Mouse (Mus musculus) layer of hippocampus, postnatal 36 days (tissue): ENCODE measurements around the gene Pdzrn4. TPM values are rescaled to one million over a fixed set of nuclear protein-coding genes. Genes with fewer than 3 reads are reported as not detected.

Experiments used
- DNase-seq, 2 experiments: peaks; one replicate each; pipeline ENCODE4 v3.0.0; 2022
- total RNA-seq, 2 experiments: library from RNA; stranded (reverse); gene quantifications; 2 replicates each; pipeline ENCODE4 v1.2.3; 2021

Gene Pdzrn4
- total RNA-seq, 2 experiments from 2014 or later: 5.9 to 6.7 TPM

DNA sequence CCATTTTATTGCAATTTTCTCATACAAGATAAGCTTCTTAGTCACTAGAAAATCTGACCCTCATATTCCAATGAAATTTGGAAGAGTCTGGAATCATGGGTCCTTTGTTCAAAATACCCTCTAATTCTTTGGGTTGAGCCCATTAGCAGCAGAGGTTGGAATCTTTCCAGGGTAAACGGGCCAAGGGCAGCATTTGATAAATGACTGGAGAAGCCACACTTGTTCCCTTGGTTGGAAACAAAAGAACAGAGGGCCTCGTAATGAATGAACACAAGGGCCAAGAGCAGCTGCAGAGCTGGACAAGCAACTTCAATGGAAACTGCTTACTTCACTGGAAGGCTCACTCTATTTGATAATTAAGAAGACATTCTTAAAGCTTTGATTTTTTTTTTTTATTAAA lies 198.0 kb downstream of the Pdzrn4 start:
- DNase-seq: no peak

DNA sequence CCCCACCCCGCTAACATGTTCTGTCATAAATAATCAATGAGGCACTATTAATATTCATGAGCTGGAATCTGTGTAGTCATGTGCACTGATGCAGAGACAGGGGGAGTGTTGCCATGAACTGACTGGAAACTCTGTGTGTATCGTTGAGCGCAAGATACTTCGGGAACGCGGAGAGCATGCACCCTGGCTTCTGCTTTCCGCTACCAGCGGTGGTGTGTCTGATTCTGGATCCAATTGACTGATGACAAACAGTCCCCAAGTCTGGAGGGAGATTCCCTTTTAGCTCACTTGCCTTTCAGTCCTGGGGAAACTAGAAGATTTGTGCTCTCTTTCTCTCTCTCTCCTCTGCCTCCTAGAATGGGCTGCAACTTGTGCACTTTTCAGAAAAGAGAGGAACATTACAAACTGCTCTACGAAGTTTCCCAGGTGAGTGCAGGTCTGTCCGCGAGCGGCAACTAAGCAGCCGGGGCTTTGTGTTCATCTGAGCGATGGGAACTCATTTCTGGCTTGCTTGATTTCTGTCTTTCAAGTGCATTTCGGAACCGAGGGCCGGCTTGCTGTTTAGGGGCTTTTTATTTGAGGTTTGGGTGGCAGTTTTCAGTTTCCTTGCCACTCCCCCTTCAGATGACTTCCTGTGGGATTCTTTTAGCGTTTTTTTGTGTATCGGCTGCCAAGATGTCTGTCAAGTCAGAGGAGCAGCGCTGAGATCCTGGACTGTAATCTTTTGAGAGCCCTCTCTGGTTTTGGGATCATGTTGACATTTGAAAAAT lies 200.5 kb downstream of the Pdzrn4 start:
- DNase-seq: no peak

DNA sequence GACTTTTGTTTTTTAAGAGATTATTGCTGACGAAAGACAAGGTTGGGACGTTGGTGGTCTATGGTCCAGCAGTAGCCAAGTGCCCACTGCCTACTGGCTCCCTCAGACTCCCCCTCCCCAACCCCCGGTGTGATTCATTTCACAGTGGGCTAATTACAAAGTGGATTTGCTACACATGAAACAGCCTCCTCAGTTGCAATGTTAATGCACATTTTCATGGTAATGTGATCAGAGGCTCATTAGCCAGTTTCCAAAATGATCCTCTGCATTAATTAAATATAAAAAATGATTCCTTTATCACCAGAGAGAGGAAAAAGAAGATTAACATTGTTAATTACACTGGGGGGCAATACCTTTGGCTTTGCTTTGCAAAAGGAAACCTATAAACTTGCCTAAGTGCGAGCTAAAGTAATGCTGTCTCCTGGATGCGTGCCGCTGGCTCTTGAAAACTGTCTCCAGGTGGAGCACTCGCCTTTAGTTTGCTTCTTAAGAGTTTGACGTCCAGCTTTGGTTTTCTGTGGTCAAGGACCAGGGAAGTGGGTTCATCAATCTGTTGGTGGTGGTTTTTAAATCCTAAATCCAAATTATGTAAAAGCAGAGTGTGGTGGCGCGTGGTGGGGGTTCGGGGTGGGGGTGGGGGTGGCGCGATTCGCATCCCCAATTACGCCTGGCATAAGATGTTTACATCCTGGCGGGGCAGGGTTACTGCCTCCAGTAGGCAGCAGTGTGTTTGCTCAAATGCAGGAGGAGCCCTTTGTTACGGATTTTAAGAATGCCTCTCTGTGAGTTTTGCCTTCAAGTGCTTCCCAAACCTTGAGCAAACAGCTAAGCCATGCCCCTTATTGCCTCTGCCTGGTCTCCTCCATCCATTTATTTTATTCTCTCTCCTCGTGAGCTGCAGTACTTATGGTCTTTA lies 202.0 kb downstream of the Pdzrn4 start:
- DNase-seq: no peak

DNA sequence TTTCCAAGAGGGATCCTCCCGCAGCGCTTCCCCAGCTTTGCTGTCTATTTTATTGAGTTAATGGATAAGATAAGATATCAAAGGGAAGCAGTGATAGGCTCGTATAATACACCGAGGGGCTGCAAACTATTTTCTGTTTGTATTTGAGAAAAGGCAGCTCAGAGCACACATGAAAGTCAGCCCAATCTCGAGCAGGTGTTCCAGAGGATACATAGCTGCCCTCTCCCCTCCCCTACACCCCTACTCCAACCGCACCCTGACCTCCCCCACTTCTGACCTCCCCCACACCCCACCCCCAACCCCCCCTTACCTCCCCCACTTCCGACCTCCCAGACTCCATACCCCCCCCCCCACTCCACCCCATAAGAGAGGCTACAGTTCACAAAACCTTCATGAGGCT lies 202.7 kb downstream of the Pdzrn4 start:
- DNase-seq: no peak

DNA sequence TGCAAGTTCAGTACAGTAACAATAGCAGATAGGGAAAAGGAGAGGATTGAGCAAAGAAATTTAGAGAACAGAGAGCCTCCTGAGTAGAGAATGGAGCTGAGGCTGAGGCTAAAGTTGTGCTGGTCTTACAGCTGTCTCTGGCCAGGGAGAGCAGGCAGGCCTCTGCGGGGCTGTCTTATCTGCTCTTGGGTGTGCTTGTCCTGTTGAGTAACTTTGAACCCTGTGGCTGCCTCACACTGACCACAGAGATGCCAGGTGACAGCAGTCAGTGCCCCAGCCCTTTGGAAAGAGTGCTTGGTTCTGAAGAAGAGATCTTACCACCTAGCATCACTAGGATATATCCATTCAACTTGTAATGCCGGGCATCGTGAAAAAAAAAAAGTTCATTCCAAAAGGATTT lies 214.2 kb downstream of the Pdzrn4 start:
- DNase-seq: no peak

DNA sequence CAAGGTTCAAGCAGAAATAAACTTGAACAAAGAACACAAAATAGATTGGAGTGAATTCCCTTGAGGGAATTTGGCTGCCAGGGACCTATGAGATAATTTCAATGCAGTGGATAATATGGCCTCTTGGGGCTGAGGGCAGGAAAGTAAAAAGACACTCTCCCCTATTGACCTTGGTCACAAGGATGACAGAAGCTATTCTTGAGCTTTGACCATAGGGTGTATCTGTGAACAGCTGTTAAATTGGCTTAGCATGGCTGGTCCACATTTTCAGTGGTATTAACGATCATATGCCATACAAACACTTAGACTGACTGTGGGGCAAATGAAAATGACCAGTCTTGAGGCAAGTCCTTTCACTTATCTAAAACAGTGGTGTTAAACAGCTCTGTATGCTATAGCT lies 215.7 kb downstream of the Pdzrn4 start:
- DNase-seq: no peak

DNA sequence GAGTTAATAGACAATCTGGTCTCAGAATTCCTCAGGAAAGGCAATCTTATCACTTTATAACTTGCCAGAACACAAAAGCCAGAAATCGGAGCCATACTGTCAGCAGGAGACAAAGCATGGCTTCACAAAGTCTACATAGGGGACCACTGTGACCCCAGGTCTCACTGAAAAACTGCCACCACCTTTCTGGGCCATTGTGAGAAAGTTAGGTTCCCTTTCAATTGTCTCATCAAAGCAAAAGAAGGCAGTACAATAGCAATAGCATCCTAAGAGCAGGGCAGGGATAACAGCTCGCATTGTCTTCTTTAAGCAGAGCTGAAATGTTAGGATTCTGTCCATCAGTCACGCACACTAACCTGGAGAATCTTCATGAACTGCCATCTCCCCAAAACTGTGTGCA lies 216.5 kb downstream of the Pdzrn4 start:
- DNase-seq: no peak

DNA sequence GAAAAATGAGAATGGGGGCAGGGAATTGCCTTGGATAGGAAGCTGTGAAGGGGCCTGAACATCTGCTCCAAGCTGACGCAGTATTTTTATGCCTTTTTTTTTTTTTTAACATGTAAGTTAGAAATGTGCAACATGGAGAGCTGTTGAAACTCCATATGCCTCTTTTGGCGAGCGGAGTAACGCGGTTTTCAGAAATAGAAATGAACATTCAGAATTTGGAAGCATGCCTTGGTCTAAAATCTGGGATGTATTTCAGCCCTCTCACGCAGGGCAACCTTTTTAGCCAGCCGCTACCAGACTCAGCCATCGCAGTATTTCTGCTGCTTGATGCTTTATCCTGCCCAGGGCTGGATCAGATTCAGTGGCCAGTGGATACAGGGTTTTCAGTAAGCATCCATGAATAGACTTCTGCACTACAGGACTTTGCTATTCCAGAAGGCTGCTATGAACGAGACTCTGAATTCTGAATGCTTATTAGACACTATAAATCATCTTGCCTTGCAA lies 225.1 kb downstream of the Pdzrn4 start:
- DNase-seq: peak; percentile 47 to 48

DNA sequence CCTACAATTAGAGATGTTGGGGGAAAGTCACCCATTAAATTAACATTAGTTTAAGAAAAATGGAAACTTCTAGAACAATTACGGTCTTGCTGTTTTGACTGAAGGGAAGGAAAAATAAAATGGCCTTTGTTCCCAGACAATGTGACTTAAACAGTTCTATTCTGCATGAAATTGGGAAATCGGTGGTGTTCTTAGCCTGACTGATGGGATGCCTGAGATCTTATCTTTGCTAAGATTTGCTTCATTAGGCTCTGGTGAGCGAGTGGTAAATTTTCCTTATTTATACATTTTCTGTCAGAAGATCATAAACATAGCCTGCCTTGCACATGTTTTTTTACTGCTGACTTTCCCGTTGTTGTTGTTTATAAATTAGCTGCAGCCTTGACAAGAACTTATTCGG lies 225.6 kb downstream of the Pdzrn4 start:
- DNase-seq: no peak

DNA sequence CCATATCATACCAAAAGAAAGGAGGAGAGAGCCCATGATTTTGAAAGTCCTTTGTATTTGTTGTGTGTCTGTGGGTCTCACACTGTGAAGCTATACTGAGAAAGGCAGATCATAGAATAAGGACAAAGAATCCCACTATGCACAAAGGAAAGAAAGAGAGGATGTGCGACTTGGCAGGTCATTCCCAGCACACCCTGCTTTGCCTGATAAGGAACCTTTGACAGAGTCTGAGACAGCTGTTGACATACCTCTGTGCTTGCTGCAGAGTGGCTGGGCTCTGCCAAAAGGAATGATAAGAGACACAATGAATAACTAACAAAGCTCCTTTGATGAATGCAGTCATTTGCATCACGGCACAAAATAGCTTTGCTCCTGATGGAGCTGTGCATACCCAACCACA lies 232.5 kb downstream of the Pdzrn4 start:
- DNase-seq: no peak

DNA sequence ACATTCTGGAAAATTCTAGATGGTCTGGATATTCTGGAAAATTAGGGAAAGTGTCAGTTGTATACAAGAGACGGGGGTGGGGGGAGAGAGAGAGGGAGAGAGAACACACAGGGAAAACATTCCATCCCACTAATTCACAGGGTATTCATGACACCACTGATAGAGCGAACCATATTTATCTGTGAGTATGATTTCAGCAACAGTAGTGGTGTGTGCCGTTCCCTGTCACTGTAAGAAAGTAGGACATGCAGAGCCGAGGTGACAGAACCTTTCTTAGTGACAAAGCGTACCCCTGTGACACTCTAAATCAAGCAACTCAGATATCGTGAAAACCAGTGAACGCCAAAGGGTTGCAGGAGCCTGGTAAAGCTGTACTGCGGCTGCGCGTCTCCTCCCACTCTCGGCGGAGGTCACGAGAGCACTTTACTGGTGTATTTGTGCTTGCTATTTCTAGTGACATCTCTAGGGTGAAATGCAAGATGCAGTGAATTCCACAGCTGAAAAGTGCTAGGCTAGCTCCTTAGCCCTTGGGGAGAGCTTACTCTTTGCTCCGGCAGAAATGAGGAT lies 237.4 kb downstream of the Pdzrn4 start:
- DNase-seq: no peak

DNA sequence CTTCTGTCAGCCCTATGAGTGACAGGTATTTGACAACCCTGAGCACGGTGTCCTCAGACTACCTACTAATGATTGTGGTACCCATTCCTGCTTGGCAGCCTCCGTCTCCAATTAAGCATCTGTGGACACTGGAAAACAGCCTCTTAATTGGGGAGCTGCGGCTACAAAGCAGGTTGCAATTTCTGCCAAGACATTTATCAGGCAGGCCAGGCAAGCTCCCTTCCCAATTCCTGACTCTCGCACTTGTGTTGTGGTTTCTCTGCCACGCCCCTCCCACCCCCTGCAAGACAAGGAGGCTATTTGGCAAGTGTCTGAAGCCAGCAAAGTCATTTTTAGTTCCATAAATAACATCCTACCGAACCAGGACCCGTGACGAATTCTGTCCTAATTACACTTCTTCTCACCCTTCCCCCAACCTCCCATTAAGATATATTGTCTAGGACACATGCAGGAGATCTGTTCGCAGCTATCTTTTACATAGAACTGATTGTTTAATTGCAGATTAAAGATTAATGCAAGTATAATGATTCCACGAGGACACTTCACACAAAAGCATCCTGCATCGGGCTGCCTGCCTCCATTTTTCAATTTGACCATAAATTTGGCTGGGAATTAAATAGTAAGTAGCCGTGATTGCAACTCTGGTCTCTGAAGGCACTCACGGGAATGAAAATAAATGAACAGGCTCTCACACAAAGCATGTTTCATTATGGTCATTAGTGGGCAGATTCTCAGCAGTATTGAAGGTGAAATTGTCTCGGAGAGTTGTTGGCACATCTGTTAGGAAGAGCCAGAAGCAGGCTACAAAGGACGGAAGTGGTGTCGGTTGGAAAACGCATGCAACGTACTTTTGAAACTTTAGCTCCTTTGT lies 243.8 kb downstream of the Pdzrn4 start:
- peak; percentile 14 for DNase-seq

DNA sequence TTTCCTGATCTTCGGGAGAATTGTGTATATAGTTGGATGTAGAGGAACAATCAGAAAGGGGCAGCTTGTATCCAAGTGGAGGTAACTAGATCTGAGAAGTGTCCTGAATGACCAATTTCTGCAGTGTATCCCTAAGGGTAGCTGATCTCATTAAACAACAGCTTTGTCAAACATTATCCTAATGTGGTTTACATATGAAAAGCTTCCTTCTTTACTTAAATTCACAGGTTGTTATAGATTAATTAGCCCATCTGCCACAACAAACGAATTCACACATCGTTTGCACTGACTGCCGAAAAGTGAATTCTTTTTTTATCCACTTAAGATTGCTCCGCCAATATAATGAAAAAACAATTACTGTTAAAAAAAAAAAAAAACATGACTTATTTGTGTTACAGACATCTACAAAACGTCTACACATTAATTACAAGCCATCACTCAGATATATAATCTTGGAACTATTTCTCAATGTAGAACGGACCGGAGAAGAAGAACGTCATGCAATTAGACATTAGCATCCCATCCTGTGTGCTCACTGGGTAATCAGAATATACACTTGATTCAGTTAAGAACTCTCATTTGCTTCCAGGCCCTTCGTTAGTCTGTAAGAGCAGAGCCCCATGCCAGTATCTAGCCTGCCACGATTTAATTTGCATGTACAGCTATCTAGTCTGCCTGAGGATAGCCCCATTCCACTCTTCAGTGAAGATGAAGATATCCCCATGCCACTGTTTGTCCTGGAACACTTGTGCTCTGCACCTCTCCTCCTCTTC lies 274.8 kb downstream of the Pdzrn4 start:
- DNase-seq: no peak

DNA sequence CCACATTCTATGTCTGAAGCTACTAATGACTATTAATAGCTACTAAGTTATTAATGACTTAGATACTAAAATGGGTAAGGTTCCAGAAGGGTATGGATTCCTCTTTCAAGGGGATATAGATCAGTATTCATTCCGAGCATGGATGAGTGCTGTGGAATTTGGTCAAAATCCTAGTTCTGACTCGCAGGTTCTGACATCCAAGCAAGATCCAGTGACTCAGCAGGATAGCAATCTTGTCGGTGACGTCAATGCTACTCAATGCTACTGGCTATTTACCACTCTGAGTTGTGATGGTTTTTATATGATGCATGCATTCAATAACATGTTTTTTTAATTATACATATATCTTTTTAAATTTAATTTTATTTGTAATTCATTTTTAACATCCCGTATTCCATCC lies 279.4 kb downstream of the Pdzrn4 start:
- DNase-seq: no peak

DNA sequence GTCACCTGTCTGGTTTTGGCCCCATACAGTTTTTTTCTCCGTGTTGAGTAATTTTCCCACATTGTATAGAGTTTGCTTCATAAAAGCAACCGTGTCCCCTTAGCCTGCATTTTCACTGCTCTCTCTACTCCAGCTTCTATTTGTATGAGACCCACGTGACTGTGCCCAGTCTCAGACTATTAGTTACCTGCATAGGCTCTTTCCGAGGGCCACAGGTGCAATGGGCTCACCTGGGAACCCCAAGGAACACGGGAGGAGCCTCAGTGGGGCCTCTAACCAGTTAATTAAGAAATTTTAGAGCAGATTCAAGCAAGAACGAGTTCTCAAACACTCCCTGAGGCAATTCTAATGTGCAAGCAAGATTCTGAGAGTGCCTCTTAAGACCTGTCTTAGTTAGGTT lies 281.7 kb downstream of the Pdzrn4 start:
- DNase-seq: no peak

DNA sequence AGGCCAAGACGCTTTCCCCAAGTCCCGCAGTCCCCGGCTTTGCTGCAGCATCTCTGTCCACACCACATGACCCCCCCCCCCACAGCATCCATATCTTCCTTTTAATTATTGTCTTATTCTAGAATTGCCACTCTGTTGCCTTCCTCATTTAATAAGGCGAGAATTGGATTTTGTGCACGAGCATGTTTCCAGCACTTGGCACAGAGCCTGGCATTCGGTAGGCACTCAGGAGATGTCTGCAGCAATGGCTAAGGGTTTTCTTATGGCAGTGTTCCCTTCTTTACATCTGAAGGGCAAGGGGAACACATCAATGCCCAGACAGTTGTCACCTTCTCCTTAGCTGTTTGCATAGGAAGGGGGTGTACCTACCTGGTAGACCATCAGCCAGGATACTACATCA lies 282.9 kb downstream of the Pdzrn4 start:
- no peak for DNase-seq

DNA sequence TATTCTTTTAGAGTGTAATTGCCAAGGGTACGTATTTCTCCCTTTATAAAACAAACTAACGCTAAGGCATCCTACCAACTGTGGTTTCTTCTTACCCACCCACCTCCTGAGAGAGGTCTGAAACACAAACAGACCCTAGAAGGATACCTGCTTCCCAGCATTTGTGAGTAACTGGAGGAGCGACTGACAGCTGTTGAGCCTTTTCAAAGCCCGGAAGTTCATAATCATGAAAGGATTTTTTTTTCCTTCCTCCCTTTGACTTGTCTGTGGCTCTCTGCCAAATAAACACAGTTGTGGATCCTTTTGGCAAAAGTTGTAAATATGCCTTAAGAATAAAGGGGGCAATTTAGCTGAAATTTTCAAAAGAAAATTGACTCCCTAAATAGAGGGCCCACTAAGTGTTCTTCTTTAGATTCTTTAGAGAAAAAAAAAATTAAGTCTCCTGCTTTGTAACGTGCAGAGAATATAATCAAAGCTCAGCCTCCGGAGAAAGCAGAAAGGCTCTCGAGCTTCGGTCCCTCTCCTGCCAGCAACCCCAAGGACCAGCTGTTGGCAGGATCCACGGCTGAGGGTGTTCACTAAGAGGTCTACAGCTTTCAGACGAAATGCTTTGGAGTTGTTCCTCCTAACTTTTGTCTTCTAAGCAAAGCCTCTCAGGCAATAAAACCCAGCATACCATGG lies 299.7 kb downstream of the Pdzrn4 start:
- DNase-seq: no peak

DNA sequence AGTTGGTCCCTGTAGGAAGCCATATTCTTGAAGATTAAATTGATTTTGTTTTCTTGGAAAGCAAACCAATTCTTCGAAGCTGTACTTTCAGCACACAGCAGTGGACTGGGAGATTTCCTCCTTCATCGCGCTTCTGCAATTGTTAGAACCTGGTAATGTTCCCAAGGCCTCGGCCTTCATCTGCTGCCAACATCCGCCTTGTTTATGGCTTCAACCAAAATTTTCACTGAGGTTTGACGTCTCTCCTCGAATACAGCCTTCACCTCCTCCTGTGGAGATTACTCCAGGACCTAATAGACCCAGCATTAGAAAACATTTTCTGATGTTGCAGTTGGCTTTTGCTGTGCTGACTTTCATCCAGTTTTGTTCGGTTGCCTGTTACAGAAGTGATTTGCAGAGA lies 307.5 kb downstream of the Pdzrn4 start:
- DNase-seq: no peak

DNA sequence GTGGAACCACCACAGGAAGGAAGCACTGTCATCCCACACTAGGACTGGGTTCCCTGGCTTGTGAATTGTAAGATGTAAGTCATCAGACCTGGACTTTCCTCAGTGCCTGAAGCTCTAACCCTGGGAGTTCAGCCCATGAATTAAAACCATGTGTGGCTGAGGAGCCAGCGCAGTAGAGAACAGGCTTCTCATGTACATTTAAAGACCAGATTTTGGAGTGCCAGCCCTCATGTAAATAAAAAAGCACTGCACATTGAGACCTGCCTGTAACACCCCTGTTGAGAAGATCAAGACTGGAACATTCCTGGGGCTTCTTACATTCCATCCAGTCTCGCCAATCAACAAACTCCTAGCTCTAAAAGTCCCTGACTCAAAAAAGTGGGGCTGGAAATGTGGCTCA lies 342.0 kb downstream of the Pdzrn4 start:
- no peak for DNase-seq

DNA sequence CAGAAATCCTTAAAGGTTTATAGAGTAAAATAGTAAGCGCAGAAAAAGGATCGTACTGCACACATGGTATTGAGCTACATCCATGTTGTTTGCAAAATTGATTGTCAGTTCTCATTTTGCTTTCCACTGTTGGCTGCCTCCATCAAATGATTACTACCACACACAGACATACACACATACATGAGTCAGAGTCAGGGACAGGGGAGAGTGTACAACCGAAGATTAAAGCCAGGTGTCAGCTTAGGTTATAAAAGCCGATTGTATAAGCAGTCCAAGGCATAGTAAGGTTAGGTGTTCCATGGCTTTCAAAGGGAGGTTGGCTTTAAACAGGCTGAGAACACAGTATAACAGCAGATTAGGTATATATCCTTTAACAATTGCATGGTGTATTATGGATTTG lies 343.2 kb downstream of the Pdzrn4 start:
- no peak for DNase-seq

DNA sequence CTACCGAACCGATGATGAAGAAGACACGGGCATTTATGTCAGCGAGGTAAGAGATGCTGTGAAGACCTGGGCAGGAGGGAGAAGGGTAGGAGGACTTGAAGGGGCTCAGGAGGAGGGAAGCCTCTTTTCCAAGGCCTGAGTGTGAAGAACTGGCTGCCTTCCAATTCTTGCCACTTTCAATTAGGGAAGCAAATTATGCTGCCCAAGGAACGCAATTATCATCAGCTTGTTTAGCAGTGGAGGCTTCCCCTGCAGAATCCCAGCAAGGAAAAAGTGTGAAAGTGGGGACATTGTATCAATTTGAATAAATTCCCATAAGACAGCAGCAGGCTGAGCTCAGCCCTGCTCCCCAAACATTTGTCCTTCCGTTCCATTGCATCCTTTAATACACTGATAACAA lies 346.9 kb downstream of the Pdzrn4 start:
- no peak for DNase-seq
